Mouse (Mus musculus): Measurements from ENCODE around the gene Sirt1. TPM values are rescaled to one million over a fixed set of nuclear protein-coding genes. Genes with fewer than 3 reads are reported as not detected.
"Not testable (repeated sequence)": the region's sequence is repeated elsewhere in the genome, so short reads cannot be mapped to it uniquely, and the experiment has no call there.

Gene Sirt1
- 1 to 10 TPM; 7.0 to 8.3 TPM for total RNA-seq (2021)
- long read RNA-seq, experiment 1, partial matches to known transcripts = 1 of 4 reads
- long read RNA-seq, experiment 1, other reads (novel, unspliced or antisense) = 0 of 4 reads
- long read RNA-seq, experiment 2, partial matches to known transcripts = 1 of 2 reads
- long read RNA-seq, experiment 2, other reads (novel, unspliced or antisense) = 0 of 2 reads

DNA sequence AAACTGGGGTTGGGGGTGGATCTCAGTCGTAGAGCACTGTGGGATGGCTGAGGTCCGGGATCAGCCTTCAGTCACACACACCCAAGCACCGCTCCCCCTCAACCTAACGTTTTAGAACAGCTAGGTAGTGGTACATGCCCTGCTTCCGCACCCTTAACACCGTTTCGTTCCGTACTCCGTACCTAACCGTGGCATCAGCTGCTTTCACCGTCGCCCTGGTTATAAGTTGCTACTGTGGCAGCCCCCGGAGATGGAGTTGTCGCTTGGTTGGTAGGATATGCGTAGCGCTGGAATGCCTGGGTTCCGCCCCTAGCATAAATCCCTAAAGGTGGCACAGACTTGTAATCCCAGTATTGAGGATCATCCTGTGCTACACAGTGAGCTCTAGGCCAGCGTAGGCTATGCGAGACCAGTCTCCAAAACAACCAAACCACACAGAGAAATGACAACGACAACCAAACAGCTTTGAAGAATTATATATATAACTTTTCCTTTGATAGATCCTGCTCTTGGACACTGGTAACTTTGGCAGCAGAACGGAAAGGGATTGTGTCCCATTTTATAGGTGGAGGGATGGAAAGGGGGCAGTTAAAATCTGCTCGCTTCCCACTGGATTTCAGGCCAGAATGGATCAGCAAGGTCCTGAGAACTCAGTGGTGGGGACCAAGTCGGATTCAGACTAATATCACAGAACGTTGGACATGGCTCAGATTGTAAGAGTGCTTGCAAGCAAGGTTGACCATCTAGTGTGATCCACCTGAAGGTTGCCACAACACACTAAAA is at the start of gene Sirt1:
Gene Sirt1 (minus strand): TSS at position 207 of the 783 bp plus-strand sequence.
- DNase-seq = no peak

DNA sequence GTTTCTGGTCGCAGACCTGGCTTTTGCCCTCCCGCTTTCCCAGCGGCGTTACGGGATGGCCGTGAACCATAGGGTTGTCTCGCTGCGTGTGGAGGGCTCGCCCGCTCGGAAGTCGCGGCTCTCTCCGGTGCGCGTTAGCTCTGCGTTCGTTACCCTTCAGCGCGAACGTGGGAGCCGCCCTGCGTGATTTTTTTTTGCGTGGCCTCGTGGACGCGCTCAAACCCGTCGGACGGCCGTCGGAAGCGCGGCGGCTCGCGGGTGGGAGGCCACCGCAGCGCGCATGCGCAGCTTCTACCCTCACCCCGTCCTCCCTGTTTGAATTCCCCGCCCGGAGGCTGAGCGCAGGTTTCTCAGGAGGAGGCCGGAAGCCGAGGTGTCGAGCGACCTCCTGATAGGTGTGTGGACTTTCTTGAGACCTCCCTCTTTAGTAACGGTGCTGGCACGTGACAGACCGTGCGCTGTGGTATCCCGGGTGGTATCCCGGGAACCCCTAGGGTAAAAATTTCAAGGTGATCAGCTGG is 48.3 kb upstream of the Sirt1 start, which contains the start of gene Ctnna3:
Gene Ctnna3 (plus strand): TSS at position 314 of the 521 bp plus-strand sequence.
- peak; percentile 79 for DNase-seq

DNA sequence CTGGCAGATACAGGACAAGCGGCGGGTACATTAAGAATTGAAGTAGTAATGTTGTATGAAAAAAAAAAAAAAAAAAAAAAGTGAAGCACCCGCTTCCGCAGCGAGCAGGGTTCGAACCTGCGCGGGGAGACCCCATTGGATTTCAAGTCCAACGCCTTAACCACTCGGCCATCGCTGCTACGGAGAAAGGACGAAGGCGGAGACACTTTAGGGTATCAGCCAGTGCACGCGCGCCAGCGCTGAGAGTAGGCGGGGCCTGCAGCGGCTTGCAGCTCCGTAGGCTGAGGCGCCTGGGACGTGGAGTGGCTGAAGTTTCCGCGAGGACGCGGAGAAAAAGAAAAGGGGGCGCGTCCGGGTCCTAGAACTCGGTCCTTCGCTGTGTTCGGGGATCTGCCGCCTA is 47.9 kb upstream of the Sirt1 start:
- peak; percentile 99 for DNase-seq

DNA sequence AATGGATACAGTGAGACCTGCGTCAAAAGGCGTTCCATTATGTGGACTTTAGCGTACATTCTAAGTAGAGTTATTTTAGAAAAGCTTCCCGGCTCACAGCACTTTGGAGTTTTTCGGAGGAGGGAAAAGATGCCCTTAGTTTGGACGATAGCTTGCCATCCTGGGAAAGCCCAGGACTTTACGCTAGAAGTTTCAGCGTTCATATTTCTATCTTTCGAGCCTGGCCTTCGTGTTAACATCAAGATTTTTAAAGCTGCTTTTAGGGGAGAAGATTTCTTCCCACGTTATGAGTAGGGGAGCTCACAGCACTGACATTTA is 47.5 kb upstream of the Sirt1 start:
- DNase-seq = no peak

DNA sequence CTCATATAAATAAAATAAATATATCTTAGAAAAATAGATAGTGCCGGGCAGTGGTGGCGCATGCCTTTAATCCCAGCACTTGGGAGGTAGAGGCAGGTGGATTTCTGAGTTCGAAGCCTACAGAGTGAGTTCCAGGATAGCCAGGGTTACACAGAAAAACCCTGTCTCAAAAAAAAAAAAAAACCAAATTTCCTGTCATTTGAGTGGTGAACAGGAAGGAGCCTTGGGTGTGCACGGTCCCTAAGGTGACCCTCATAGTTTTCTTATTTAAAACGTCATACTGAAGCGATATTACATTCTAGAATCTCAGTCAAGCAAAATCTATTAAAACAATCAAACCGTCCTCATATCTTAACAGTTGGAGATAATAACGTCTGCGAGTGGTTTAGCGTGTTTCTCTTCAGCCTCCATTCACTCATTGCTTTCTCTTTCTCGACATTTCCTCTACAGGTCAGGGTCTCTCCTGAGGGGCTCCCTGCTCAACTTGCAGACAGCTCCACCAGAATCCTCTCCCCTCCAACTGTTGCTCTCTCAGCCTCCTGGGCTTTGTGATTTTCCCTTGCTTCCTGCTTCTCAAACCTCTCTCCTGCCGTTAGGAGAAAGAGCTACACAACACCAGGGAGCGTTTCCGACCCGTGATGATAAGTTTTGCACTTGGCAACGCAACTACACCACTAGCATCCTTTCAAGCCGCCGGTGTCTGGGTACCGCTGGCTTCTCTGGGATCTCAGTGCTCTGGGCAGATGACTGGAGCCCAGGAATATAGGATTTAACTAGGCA is 46.9 kb upstream of the Sirt1 start:
- no peak for DNase-seq

DNA sequence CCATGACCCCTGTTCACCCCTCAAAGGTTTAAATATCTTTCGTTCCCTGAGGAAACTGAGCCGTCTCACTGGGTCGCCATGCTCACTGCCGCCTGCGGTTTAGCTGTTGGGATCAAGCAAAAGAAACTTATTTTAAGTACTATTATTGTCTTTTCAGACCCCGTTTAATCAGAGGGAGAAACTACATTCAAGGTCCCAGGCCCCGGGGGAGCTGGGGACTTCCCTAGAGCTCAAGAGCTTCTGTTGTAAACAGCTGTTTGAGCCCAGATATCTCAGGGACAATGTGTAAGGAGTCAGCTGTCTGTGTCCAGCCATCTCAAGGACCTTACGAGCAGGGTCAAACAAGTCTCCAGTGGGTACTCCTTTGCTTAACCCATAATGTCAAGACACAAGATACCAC is 45.6 kb upstream of the Sirt1 start:
- no peak for DNase-seq

DNA sequence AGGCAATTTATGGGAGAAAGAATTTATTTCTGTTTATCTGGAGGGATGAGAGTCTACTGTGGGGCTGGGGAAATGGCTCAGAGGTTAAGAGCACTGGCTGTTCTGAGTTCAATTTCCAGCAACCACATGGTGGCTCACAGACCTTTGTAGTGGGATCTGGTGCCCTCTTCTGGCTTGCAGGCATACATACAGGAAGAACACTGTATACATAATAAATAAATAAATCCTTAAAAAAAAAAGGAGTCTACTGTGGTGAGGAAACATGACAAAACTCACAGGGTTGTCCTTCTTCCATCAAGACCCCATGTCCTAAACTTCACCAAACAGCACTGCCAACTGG is 42.9 kb upstream of the Sirt1 start:
- no peak for DNase-seq

DNA sequence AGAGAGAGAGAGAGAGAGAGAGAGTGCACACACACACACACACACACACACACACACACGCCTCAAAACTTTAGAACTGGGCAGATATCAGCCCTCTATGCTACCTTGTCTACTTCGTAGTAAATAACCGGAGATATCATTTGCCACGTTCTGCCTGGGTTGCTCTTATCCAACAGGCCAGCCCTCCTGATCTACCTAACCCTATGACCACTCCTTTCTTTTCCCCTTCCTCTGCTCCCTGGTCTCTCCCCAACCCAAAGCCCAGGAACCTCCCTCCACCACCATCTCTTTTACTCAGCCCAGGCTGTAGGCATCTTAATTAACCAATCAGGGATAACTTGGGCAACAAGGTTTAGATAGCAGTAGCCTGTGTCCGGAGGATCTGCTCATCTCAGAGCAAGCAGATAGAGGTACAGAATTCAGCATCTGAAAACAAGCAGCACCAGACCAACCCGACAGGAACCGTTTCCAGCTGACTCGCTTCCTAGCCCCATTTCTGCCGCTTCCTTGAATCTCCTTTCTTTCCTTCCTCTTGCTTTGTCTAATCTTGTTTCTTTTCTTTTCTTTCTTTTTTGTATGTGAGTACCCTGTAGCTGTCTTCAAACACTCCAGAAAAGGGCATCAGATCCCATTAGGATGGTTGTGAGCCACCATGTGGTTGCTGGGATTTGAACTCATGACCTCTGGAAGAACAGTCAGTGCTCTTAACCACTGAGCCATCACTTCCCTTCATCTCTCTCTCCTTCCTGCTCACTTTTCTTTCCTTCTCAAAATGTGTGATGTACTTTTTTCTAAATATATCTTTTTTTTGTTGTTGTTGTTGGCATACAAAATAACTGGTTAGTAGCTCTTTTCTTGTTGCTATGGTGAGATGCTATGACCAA is 42.3 kb upstream of the Sirt1 start:
- DNase-seq = no peak

DNA sequence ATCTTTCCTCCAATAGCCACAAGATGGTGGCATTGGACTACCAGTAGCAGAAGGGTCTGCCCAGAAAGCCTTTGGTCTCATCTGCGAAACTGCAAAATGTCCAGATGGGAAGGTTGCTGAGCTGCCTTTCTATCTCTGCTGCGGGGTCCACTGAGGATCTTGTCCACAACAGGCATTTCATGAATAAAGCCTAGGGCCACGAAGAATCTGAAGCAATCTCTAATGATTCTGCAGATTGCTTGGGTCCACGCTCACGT is 41.2 kb upstream of the Sirt1 start:
- no peak for DNase-seq

DNA sequence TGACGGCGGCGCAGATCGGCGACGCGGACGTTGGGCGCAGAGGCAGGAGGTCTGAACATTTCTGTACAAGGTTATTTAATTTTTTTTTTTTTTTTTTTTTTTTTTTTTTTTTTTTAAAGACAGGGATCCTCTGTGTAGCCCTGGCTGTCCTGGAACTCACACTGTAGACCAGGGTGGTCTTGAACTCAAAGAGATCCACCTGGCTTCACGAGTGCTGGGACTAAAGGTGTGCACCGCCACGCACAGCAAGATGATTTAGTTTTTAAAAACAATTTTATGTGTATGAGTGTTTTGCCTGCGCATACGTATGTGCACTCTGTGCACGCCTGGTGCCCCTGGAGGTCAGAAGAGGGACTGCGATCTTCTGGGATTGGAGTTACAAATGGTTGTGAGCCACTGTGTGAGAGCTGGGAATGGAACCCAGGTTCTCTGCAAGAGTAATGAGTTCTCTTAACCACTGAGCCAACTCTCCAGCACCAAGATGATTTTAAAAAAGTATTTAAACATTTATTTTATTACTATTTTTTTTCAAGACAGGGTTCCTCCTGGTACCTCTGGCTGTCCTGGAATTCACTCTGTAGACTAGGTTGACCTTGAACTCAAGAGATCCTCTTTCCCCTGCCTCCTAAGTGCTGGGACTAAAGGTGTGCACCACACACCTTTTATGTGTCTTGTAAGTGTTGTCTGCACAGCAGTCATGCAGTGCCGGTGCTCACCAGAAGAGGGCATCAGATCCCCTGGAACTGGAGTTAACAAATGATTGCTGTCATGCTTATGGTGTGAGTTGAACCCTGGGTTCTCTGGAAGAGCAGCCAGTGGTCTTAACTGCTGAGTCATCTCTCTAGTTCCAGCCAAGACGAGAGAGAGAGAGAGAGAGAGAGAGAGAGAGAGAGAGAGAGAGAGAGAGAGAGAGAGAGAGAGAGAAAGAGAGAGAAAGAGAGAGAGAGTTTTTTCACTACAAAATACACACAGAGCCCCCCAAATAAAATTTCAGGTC is 40.5 kb upstream of the Sirt1 start, which contains the start of gene Gm7075:
Gene Gm7075 (minus strand): TSS at position 51 of the 997 bp plus-strand sequence.
- DNase-seq = peak; percentile 48

DNA sequence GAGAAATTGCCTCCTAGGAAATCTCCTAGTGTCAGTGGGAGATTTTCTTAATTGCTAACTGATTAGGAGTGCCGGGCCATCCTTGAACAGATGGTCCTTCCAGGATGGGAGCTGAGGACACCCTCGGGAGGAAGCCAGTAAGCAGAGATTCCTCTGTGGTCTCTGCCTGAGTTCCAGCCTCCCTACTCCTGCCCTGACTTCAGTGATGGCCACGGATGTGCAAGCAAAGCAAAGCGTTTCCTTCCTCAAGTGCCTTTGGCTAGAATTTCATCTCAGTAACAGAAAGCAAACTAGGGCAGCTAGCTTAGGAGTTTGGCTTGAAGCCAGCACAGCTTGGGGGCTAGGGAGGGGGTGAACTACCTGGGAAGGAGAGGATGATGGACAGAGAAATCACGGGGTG is 35.6 kb upstream of the Sirt1 start:
- DNase-seq = no peak

DNA sequence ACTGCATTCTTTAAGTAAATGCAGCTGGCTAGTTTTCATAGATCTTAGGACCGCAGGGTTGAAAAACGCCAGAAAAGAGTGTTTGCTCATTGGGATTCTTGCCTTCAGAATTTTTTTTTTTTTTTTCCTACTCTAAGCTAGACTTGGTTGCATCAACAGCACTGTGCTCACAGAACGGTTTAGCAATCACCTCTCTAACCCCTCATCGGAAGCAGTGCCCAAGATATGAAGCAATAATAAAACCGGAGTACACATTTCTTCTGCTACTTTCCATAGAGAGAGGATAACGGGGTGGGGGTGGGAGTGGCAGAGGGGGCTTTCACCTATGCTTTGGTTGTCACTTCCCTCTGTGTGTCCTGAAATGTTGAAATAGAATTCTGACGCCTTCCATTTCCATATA is 34.3 kb upstream of the Sirt1 start:
- DNase-seq = no peak

DNA sequence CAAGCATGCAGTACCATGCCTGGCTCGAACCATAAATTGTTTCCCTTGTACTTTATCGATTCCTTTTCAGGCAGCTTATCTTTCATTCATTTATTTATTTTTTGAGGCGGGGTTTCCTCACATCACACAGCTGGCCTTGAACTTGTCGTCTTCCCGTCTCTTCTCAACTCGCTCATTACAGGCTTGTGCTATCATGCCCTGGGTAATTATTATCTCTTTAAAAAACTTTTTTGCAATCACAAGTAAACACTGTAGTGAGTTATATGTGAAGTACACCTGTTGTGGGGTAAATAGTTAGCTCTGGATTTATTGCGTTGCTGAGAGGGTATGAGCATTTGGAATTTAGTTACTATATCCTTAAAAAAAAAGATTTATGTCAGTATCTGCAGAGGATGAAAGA is 33.8 kb upstream of the Sirt1 start:
- no peak for DNase-seq

DNA sequence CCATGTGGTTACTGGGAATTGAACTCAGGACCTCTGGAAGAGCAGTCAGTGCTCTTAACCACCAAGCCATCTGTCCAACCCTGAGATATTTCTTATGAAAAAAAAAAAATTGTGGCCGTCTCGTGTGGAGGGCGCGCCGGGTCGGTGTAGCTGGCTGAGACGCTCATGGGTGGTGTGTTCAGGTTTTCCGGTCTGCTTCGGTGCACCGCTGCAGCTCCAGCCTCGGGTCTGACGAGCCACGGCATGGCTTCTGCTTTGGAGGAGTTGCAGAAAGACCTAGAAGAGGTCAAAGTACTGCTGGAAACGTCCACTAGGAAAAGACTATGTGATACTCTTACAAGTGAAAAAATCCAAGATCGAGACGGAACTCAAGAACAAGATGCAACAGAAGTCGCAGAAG is 31.3 kb upstream of the Sirt1 start:
- no peak for DNase-seq

DNA sequence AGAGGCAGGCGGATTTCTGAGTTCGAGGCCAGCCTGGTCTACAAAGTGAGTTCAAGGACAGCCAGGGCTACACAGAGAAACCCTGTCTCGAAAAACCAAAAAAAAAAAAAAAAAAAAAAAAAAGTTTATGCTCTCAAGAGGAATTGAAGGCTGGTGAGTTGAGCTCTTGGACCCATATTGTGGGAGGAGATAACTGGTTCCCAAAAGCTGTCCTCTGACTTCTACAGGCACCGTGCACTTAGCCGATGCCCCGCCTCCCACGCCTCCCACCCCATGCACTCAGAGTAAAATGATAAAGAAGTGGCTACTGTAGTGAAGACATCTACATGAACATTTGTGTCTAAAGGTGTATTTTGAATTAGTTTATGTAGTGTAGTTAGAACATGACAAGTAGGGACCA is 30.2 kb upstream of the Sirt1 start:
- DNase-seq = not testable (repeated sequence)

DNA sequence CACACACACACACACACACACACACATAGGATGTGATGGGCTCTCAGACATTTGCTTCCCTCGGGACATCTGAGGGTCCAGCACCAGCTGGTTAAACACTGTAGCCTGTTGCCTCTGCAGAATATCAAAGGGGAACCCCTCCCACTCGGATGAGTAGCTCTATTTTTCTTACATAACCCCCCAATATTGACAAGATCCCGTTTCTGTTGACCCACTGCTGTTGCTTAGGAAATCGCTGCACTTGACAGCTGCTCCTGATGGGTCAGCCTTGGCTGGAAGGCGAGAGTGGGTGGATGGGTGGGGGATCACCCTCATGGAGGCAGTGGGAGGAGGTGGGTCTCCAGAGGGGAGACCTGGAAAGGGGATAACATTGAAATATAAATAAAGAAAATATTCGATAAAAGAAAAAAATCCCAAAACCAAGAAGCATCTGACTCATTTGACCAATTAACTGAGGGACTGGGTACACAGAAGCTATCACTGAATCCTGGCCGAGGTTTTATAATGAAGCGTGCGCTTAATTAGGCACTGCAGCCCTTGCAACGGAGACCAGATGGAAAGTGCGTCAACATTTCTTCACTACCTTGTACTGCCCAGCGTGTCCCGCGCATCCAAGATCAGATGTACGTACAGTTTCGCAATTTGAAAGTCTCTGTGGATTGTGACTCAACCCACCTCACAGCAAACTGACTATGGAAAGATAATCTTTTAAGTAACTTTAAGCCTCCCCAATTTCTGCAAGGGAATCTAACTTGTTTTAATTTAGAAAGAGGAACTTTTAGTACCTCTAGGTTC is 28.9 kb upstream of the Sirt1 start:
- DNase-seq = no peak

DNA sequence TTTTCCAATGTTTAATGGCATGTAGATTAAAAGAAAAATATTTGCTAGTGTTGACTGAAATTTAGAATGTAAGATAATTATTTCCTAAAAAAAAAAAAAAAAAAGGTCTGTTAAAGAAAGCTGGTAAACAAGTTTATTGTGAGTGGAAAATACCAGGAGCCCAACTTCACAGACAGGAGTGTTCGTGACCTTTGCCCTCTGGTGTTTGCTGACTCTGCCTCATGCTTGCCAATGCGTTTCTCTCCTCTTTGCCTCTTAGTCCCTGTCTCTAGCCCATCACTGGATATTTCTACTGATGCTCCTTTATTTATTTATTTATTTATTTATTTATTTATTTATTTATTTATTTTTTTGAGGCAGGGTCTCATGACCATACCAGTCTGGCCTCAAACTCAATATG is 22.1 kb upstream of the Sirt1 start:
- no peak for DNase-seq

DNA sequence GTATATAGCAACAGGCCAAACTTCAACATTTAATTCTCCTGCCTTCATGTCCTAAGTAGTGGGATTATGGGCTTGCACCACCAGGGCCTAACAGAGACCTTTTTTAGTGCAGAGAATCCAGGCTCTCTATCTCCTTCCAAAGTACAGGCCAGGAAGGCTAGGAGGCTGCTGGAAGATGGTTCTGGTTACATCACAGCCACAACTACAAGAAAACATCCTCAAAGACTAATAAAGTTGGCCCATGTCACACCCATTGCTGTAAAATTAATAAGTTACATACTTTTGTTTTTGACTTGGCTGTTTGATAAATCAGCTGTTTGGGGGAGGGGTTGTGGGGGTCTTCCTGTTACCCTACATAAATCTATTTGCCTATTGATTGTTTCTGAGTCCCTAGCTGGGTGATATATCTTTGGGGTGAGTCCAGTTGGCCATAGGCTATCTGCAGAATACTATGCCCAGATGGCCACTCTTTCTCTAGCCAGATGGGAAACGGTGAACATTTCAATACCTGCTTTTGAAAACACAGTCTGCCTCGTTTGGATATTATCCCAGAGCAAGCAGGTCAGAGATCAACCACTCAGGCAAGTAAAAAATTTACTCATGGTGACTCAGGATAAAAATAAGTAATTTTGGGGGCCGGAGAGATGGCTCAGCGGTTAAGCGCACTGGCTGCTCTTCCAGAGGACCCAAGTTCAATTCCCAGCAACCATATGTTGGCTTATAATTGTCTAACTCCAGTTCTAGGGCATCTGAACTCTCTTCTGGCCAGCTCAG is 21.4 kb upstream of the Sirt1 start:
- DNase-seq = no peak

DNA sequence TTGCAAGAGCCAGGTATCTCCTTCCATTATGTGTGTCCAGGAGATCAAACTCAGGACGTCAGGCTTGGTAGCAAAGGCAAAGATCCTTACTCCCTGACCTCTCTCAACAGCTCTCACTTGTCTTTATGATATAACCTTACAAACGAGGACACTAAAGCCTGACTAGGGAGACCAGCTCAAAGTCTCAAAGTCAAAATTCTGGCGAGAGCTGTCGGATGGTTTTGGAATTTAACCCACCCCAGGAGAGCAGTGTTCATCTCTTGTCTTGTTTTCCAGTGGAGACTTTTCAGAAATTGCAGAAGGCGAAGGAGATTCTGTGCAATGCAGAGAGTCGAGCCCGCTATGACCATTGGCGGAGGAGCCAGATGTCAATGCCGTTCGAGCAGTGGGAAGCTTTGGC is 15.5 kb upstream of the Sirt1 start:
- DNase-seq = no peak

DNA sequence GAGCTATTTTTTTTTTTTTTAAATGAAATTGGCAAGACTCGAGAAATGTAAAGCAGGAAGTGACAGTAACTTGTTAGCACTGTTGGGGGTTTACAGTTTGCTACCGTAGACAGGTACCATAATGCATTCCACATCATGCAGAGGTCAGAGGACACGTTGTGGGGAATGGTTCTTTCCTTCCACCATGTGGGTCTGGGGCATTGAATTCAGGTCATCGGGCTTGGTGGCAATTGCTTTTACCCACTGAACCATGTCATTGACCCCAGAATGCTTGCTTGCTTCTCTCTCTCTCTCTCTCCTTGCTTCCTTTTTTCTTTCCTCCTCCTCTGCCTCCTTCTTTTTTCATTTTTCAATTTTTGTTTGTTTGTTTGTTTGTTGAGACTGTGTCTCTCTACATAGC is 7.4 kb upstream of the Sirt1 start:
- DNase-seq = no peak
